Mouse (Mus musculus) heart, embryonic 16.5 days (tissue): ENCODE measurements around the gene Rap1gap. TPM values are rescaled to one million over a fixed set of nuclear protein-coding genes. Genes with fewer than 3 reads are reported as not detected.
A peak's percentile ranks its signal among the peaks of the same experiment; 100 is the strongest.

Source experiments
- ATAC-seq: fragments of 200-750 bp; cut with Nextera tagmentation; replicated peaks from 2 replicates; pipeline ENCODE4 v1.8.0; 2017; ENCODE audit warnings: moderate number of reproducible peaks; ENCODE audit not compliant: insufficient read depth, low FRiP score; ENCODE audit errors: extremely low read depth
- H3K27ac ChIP-seq: fragments of 300-500 bp; sonication (generic); 2 replicates; pipeline ENCODE4 v1.5.1; 2014; ENCODE audit warnings: mild to moderate bottlenecking, low read length, control low read depth, moderate library complexity
- H3K27me3 ChIP-seq: fragments of 300-500 bp; sonication (generic); 2 replicates; pipeline ENCODE4 v1.6.1; 2014; ENCODE audit warnings: low read length, mixed read lengths; ENCODE audit not compliant: control insufficient read depth, insufficient read depth
- H3K36me3 ChIP-seq: fragments of 300-500 bp; sonication (generic); 2 replicates; pipeline ENCODE4 v1.6.1; 2014; ENCODE audit not compliant: control insufficient read depth, insufficient read depth
- H3K4me1 ChIP-seq: fragments of 300-500 bp; sonication (generic); 2 replicates; pipeline ENCODE4 v1.6.1; 2014; ENCODE audit warnings: low read length, mixed read lengths; ENCODE audit not compliant: control insufficient read depth, insufficient read depth
- H3K4me2 ChIP-seq: fragments of 300-500 bp; sonication (generic); 2 replicates; pipeline ENCODE4 v1.6.1; 2014; ENCODE audit warnings: low read depth, mild to moderate bottlenecking, control low read depth, low read length
- H3K4me3 ChIP-seq: fragments of 300-500 bp; sonication (generic); 2 replicates; pipeline ENCODE4 v1.5.1; 2014; ENCODE audit warnings: mild to moderate bottlenecking, control low read depth, low read length
- H3K9ac ChIP-seq: fragments of 300-500 bp; sonication (generic); 2 replicates; pipeline ENCODE4 v1.6.1; 2014; ENCODE audit warnings: low read length, control low read depth
- H3K9me3 ChIP-seq: fragments of 300-500 bp; sonication (generic); replicated peaks from 2 replicates; pipeline ENCODE4 v1.6.1; 2016; ENCODE audit warnings: low read length; ENCODE audit not compliant: control insufficient read depth
- WGBS: fragments of 180-500 bp; shearing (Covaris S2); extraction: QIAGEN DNeasy Blood & Tissue Kit; methylation state at CpG from one replicate; pipeline ENCODE4 v1.1.7; 2014; 5-methylcytosine and 5-hydroxymethylcytosine counted together
- polyA plus RNA-seq: library from polyadenylated mRNA; unstranded; fragments of >200 nt; fragmentation: Nextera tagmentation; extraction: Ambion mirVana; gene quantifications from 2 replicates; pipeline ENCODE4 v1.2.1, GENCODE M21; 2015

Gene Rap1gap
- polyA plus RNA-seq, 1 experiment from 2014 or later = 9.7 TPM

DNA sequence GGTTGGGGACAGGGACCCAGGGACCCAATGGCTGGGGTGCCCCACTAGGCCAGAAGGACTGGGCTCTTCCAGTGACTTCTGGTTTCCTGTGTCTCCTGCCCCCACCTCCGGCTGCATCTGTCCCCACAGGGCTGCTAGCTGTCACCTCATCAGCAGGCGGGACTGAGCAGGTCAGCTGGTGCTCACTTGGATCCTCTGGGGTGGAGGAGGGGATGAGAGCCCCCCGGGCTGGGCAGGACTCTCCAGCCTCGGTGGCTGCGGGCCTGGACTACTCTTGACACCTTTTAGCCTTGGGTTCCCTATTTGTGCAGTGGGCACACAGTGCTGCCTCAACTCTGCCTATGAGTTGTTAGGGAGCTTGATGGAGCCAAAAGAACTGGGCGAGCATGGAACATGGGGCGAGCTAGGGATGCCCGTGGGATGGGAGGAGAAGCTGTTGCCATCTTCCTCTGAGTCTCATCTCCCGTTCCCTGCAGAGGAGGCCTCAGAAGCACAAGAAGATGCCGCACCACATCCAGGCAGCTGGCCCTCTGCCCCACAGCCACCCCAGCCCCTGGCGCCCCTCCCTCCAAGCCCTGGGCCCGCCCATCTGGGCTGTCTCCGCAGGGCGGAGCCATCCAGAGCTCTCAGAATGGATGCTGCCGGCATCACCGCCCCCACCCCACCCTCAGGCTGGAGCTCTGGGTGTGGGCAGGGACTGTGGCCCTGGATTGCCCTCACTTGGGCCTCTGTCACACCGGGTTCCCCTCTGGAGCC is 64.1 kb downstream of the Rap1gap start:
- peaks cover 62% of the 10 kb centered on the region for H3K27me3 ChIP-seq
- H3K4me3 ChIP-seq = no peak overlapping the region
- ATAC-seq = no peak
- no peak overlapping the region for H3K9ac ChIP-seq
- H3K9me3 ChIP-seq = no peaks in the 10 kb centered on the region
- H3K36me3 ChIP-seq = no peaks in the 10 kb centered on the region
- peaks cover 2% of the 10 kb centered on the region; the same call in 1 of the 2 replicates for H3K4me1 ChIP-seq
- H3K27ac ChIP-seq = no peak overlapping the region
- no peak overlapping the region for H3K4me2 ChIP-seq
- 10% methylated on average over 17 of the region's 17 CpGs for WGBS

DNA sequence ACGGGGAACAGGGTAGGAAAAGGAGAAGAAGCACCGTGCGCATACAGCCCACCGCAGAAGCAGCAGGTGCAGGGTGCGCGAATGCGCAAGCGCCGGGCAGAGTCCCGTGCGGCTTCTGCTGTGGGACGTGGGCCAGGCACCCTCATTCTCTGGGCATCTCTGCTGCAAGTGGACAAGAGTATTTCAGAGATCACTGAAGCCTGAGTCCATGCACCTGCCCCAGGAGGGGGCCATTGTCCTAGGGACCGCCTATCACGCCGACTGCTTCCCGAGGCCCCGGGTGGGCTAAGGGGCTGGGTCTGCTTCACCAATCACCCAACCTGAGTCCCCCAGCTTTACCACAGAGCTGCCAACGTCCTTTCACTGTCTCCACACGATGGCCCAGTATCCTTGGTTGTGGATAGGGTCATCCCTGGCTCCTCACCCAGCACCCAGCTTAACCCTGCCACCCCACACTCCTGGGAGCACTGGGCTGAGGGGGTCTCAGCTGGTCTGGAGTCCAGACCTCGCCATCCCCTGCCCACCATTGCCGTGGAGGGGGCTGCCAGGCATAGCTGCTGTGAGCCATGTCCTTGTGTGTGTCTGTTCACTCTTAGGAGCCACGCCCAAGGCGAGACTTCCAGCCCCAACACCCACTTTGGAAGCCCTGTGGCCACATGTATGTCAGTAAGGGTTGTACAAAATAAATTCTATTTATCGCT is 64.8 kb downstream of the Rap1gap start:
- H3K4me2 ChIP-seq = no peak overlapping the region
- H3K27ac ChIP-seq = no peak overlapping the region
- H3K27me3 ChIP-seq = peaks cover 57% of the 10 kb centered on the region
- no peaks in the 10 kb centered on the region for H3K36me3 ChIP-seq
- H3K4me1 ChIP-seq = no peaks in the 10 kb centered on the region
- H3K4me3 ChIP-seq = no peak overlapping the region
- no peak for ATAC-seq
- 28% methylated on average over 24 of the region's 24 CpGs for WGBS
- no peaks in the 10 kb centered on the region for H3K9me3 ChIP-seq
- no peak overlapping the region for H3K9ac ChIP-seq

DNA sequence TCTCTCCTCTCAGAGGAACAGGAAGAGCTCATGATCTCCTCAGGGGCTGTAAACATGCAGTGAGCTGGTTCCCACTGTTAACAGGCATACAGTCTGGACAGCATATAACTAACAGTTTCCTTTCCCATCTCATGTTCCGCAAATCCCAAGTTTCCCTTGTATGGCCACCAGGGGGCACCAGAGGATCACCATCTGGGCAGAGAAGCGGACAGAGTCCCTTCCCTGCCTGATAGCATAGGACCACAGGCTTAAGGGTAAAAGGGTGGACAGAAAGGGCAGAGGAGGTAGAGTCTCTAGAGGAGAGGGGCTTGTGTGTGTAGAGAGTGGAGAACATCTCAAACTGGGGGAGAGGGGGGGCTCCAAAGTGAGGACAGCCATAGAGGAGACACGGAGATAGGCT is 65.6 kb downstream of the Rap1gap start:
- H3K9ac ChIP-seq = no peak overlapping the region
- H3K9me3 ChIP-seq = no peaks in the 10 kb centered on the region
- no peaks in the 10 kb centered on the region for H3K4me1 ChIP-seq
- no peak overlapping the region for H3K4me2 ChIP-seq
- no peak overlapping the region for H3K27ac ChIP-seq
- ATAC-seq = 0 out of 2 replicates have a peak, but pooled peaks have one; percentile 9
- H3K4me3 ChIP-seq = no peak overlapping the region
- 19% methylated on average over 3 of the region's 3 CpGs for WGBS
- H3K27me3 ChIP-seq = peaks cover 52% of the 10 kb centered on the region
- H3K36me3 ChIP-seq = no peaks in the 10 kb centered on the region

DNA sequence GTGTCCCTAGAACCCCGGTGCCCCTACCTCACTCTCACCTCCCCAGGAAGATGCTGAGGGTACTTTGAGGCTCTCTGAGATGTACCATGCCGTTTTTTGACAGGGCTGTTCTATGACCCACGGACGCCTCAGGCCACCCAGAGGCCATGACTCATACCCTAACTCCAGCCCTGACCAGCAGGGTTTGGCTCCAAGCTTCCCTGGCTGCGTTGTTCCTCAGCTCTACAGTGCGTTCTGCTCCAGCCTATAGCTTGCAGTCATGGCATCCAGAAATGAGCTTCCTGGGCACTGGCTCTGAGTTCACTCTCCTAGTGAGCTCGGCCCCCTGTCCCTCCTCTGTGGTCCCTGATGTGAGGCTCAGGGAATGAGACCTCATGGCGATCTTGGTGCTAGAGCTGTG is 66.2 kb downstream of the Rap1gap start:
- no peaks in the 10 kb centered on the region for H3K36me3 ChIP-seq
- no peaks in the 10 kb centered on the region for H3K4me1 ChIP-seq
- WGBS = 72% methylated on average over 8 of the region's 8 CpGs
- no peak overlapping the region for H3K9ac ChIP-seq
- no peak for ATAC-seq
- H3K4me2 ChIP-seq = no peak overlapping the region
- H3K27me3 ChIP-seq = peaks cover 48% of the 10 kb centered on the region
- H3K27ac ChIP-seq = no peak overlapping the region
- H3K9me3 ChIP-seq = no peaks in the 10 kb centered on the region
- H3K4me3 ChIP-seq = no peak overlapping the region

DNA sequence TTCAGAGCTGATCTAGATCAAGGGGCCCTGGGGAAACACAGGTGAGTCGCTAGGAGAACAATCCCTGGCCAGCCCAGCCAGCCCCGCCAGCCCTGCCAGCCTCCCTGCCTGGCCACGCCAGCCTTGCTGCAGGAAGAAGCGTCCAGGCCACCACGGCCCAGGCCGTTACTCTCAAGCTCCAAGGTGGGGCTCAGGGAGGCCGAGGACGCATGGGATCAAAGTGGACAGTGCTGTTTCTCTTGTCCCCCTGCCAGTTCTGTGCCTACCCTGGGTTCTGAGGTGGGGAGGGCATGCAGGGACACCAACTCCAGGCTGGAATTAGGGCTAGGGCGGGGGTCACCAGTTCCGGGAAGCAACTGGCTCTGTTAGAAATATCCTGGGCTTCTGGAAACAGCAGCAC is 67.4 kb downstream of the Rap1gap start:
- no peak overlapping the region for H3K4me3 ChIP-seq
- H3K4me1 ChIP-seq = no peaks in the 10 kb centered on the region
- no peaks in the 10 kb centered on the region for H3K36me3 ChIP-seq
- no peak overlapping the region for H3K27ac ChIP-seq
- peaks cover 46% of the 10 kb centered on the region for H3K27me3 ChIP-seq
- no peak overlapping the region for H3K4me2 ChIP-seq
- H3K9ac ChIP-seq = no peak overlapping the region
- no peak for ATAC-seq
- no peaks in the 10 kb centered on the region for H3K9me3 ChIP-seq
- 74% methylated on average over 10 of the region's 10 CpGs for WGBS

DNA sequence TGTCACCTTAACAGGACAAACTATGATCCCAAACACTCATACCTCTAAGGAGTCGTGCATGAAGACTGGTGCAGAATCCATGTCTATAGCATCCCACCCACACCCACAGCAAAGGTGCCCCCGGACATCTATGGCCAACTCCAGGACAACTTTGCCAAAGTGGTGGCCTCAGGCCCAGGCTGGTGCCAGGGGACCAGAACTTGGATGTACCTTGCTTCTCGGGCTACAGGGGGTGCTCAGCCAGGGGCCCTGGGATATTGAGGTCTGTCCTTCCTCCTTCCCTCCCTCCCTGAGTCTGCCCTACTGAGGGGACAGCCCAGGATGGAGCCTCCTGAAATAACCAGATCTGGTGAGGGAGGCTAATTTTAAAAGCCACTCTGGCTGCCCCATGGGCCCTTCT is 67.8 kb downstream of the Rap1gap start:
- Histone ChIP-seq H3K9me3 (no peaks in the 10 kb centered on the region), H3K27ac (no peak overlapping the region), H3K4me1 (no peaks in the 10 kb centered on the region), H3K27me3 (peaks cover 43% of the 10 kb centered on the region), H3K36me3 (no peaks in the 10 kb centered on the region), H3K9ac (no peak overlapping the region), H3K4me2 (no peak overlapping the region), H3K4me3 (no peak overlapping the region)
- WGBS = 74% methylated on average over 3 of the region's 3 CpGs
- ATAC-seq = no peak

DNA sequence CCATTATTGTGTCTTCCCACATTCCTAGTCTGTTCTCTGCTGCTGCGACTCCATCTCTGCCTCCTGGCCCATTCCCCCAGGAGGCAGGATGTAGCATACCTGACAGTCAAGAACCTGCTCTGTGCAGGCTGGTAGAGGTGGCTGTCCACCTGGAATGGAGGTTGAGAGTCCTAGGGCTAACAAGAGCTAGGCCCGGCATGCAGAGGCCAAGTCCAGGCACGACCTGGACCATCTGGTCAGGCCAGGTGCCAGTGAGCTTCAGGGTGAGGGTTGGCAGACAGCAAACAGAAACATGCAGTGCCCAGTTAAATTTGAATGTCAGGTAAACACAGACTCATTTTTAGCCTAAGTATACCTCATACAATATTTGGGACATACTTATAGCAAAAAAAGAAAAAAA is 68.4 kb downstream of the Rap1gap start:
- Histone ChIP-seq H3K27ac (no peak overlapping the region), H3K4me2 (no peak overlapping the region), H3K4me1 (no peaks in the 10 kb centered on the region), H3K27me3 (peaks cover 37% of the 10 kb centered on the region), H3K9me3 (no peaks in the 10 kb centered on the region), H3K36me3 (no peaks in the 10 kb centered on the region), H3K9ac (no peak overlapping the region), H3K4me3 (no peak overlapping the region)
- 83% methylated on average over 3 of the region's 3 CpGs for WGBS
- no peak for ATAC-seq

DNA sequence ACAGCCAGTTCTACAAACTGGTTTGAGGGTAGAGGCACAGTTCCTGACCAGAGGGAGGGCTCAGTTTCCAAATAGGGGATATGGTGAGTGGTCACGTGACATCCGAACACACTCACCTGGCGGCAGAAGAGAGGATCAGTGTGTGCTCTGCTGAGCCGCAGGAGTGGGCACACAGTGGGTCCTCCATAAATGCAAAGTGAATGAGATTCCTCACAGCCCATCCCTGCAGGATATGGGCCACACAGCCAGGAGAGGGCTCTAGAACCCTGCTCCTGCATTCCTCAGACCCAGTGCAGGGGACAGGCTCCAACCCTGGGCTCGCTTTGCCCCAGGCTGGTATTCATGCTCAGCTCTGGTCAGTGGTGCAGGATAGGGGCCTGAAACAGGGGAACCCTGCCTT is 68.9 kb downstream of the Rap1gap start:
- Histone ChIP-seq H3K4me3 (no peak overlapping the region), H3K9ac (no peak overlapping the region), H3K4me2 (no peak overlapping the region), H3K36me3 (no peaks in the 10 kb centered on the region), H3K27me3 (peaks cover 32% of the 10 kb centered on the region), H3K9me3 (no peaks in the 10 kb centered on the region), H3K4me1 (no peaks in the 10 kb centered on the region), H3K27ac (no peak overlapping the region)
- ATAC-seq = no peak
- 71% methylated on average over 5 of the region's 5 CpGs for WGBS

DNA sequence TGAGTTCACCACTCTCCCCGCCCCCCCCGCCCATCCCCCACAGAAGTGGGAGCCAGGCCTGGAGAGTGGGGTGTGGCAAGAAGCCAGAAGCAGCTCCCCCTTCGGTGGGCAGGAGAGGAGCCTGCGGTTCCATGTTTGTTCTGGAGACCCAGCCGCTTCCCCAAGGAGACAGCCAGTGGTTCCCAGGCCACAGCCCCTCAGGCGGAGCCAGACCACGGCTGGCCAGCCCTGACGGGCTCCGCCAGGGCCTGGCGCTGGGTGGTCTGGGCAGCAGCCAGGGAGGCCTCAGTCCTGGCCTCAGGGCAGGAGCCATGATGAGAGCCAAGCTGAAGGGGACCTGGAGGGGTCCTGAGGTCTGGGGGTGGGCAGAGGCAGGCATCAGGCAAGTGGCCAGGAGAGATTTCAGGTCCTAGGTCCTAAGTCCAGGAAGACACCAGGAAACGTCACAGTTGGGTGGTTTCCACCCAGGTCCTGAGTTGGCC is 71.7 kb downstream of the Rap1gap start:
- Histone ChIP-seq H3K4me2 (no peak overlapping the region), H3K9ac (no peak overlapping the region), H3K4me3 (no peak overlapping the region), H3K27me3 (peaks cover 9% of the 10 kb centered on the region), H3K9me3 (no peaks in the 10 kb centered on the region), H3K27ac (no peak overlapping the region), H3K36me3 (no peaks in the 10 kb centered on the region), H3K4me1 (no peaks in the 10 kb centered on the region)
- WGBS = 54% methylated on average over 11 of the region's 11 CpGs
- no peak for ATAC-seq
